Mouse (Mus musculus) liver, embryonic 14.5 days (tissue): ENCODE data around the gene Gm13199. TPM values are rescaled to one million over a fixed set of nuclear protein-coding genes. Genes with fewer than 3 reads are reported as not detected.

Experiments used
- ATAC-seq: fragments of 200-750 bp; cut with Nextera tagmentation; 2 replicates; pipeline ENCODE4 v1.8.0; 2017; ENCODE audit warnings: moderate number of reproducible peaks, mild to moderate bottlenecking, moderate library complexity; ENCODE audit not compliant: insufficient read depth
- DNase-seq, 3 experiments: peaks; one replicate each; pipeline ENCODE4 v3.0.0-alpha.2; 2012 to 2013; ENCODE audit warnings: low read depth in 3 of 3, low spot score in 3 of 3
- H3K27ac ChIP-seq: fragments of 300-500 bp; sonication (generic); 2 replicates; pipeline ENCODE4 v1.5.1; 2014; ENCODE audit warnings: moderate library complexity, mild to moderate bottlenecking, control low read depth, inconsistent platforms
- H3K27me3 ChIP-seq: fragments of 300-500 bp; sonication (generic); 2 replicates; pipeline ENCODE4 v1.6.1; 2014; ENCODE audit warnings: mild to moderate bottlenecking, low read length, moderate library complexity; ENCODE audit not compliant: control insufficient read depth, insufficient read depth
- H3K36me3 ChIP-seq: fragments of 300-500 bp; sonication (generic); replicated peaks from 2 replicates; pipeline ENCODE4 v1.6.1; 2014; ENCODE audit warnings: low read depth; ENCODE audit not compliant: control insufficient read depth, insufficient read depth
- H3K4me1 ChIP-seq, 2 experiments: fragments of 200-500 bp in 1 of 2; fragments of 300-500 bp in 1 of 2; sonication (generic) in 1 of 2; replicated peaks; 2 replicates each; pipeline ENCODE4 v1.6.1; 2012 to 2014; ENCODE audit warnings: antibody characterized with exemption in 1 of 2, inconsistent platforms in 1 of 2, low read length in 1 of 2; ENCODE audit not compliant: control insufficient read depth in 2 of 2, insufficient read depth in 2 of 2
- H3K4me2 ChIP-seq: fragments of 300-500 bp; sonication (generic); 2 replicates; pipeline ENCODE4 v1.6.1; 2014; ENCODE audit warnings: low read depth, mild to moderate bottlenecking, control low read depth, moderate library complexity
- H3K4me3 ChIP-seq, 2 experiments: fragments of 200-500 bp in 1 of 2; fragments of 300-500 bp in 1 of 2; sonication (generic) in 1 of 2; 2 replicates each; pipeline ENCODE4 v1.5.1; 2012 to 2014; ENCODE audit warnings: low read depth in 2 of 2, low read length in 2 of 2, mild to moderate bottlenecking in 2 of 2, control low read depth in 1 of 2, inconsistent platforms in 1 of 2, moderate library complexity in 1 of 2; ENCODE audit not compliant: insufficient read depth in 1 of 2
- H3K9ac ChIP-seq: fragments of 300-500 bp; sonication (generic); replicated peaks from 2 replicates; pipeline ENCODE4 v1.6.1; 2014; ENCODE audit warnings: mild to moderate bottlenecking, control low read depth, moderate library complexity
- H3K9me3 ChIP-seq: fragments of 300-500 bp; sonication (generic); 2 replicates; pipeline ENCODE4 v1.6.1; 2016; ENCODE audit warnings: low read length, mixed read lengths; ENCODE audit not compliant: control insufficient read depth
- CTCF ChIP-seq: IDR thresholded peaks from 2 replicates; pipeline ENCODE4 v1.5.1; 2016; ENCODE audit warnings: antibody characterized with exemption, low read depth, control low read depth
- EP300 ChIP-seq: IDR thresholded peaks from 2 replicates; pipeline ENCODE4 v1.6.1; 2016; ENCODE audit warnings: antibody characterized with exemption, low read depth
- WGBS: fragments of 180-500 bp; shearing (Covaris S2); extraction: QIAGEN DNeasy Blood & Tissue Kit; methylation state at CpG from one replicate; pipeline ENCODE4 v1.1.7; 2014; ENCODE audit not compliant: insufficient replicate concordance; 5-methylcytosine and 5-hydroxymethylcytosine counted together
- polyA plus RNA-seq, 2 experiments: library from polyadenylated mRNA; depleted of rRNA in 1 of 2; stranded (reverse) in 1 of 2; unstranded in 1 of 2; fragments of >200 nt; fragmentation: Nextera tagmentation in 1 of 2; extraction: Ambion mirVana in 1 of 2; gene quantifications; 2 replicates each; pipeline versions ENCODE4 v1.2.1 to v1.2.3; 2012 to 2014

The Gm13199 gene
- polyA plus RNA-seq (2012; rRNA removed) (0.45 and 0.79 TPM in 2 replicates), polyA plus RNA-seq (2014; fragmentation: Nextera tagmentation; extraction: Ambion mirVana) (0.58 and 0.59 TPM in 2 replicates)

- no peak within 1 kb of the TSS for H3K4me2 ChIP-seq
- DNase-seq (no peak), ATAC-seq (no peak)
- H3K9me3 ChIP-seq, result no peaks in the 10 kb centered on the region
- H3K27ac ChIP-seq, result no peak within 1 kb of the TSS
- no peak within 1 kb of the TSS for H3K4me3 ChIP-seq
- no peak for TF ChIP-seq EP300
- no peak for TF ChIP-seq CTCF
- H3K9ac ChIP-seq, result no peak within 1 kb of the TSS
- H3K36me3 ChIP-seq, result peaks cover 46% of the 10 kb centered on the region
- 88% methylated on average over 3 of the region's 3 CpGs for WGBS
- no peaks in the 10 kb centered on the region for H3K27me3 ChIP-seq
- H3K4me1 ChIP-seq, result no peaks in the 10 kb centered on the region
Measured at GRCm38 (mm10) chr2:5862834-5863233, at the start of gene Gm13199. TSS of gene Gm13199 (minus strand) at chr2:5862934.

- H3K9ac ChIP-seq, result no peak overlapping the region
- WGBS, result 73% methylated on average over 16 of the region's 16 CpGs
- no peak overlapping the region for H3K4me2 ChIP-seq
- H3K9me3 ChIP-seq, result no peaks in the 10 kb centered on the region
- no peak overlapping the region for H3K27ac ChIP-seq
- no peaks in the 10 kb centered on the region for H3K4me1 ChIP-seq
- H3K4me3 ChIP-seq, result no peak overlapping the region
- no peaks in the 10 kb centered on the region for H3K36me3 ChIP-seq
- no peak for TF ChIP-seq EP300
- no peak for TF ChIP-seq CTCF
- no peaks in the 10 kb centered on the region for H3K27me3 ChIP-seq
- no peak for ATAC-seq
- no peak for DNase-seq
Measured at GRCm38 (mm10) chr2:5911282-5911965, 48.7 kb upstream of the Gm13199 start.

DNA sequence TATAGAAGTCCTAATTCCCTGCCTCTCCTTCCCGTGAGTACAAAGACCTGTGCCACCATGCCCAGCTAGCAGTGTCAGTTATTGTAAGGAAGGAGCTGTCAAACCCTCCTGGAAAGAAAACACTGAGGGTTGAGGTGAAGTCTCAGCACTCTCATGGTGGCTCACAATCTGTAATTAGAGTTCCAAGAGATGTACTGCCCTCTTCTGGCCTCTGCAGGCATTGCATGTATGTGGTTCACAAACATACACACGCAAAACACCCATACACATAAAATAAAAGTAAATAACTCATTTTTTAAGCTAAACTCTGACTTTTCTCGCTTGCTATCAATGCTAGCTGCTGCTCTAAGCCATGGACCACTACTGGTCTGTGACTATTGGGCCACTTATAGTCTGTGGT, 43.9 kb upstream of the Gm13199 start:
- Histone ChIP-seq H3K4me1 (no peaks in the 10 kb centered on the region), H3K27me3 (no peaks in the 10 kb centered on the region), H3K36me3 (no peaks in the 10 kb centered on the region), H3K4me2 (no peak overlapping the region), H3K4me3 (no peak overlapping the region), H3K9me3 (no peaks in the 10 kb centered on the region), H3K27ac (no peak overlapping the region), H3K9ac (no peak overlapping the region)
- TF ChIP-seq CTCF (peak; percentile 86), EP300 (no peak)
- peak in 2 of 3 experiments; percentile 30 to 41 for DNase-seq
- ATAC-seq, result no peak
- 40% methylated on average over 3 of the region's 3 CpGs for WGBS

- H3K9ac ChIP-seq, result no peak overlapping the region
- no peaks in the 10 kb centered on the region for H3K9me3 ChIP-seq
- no peak for DNase-seq
- no peak overlapping the region for H3K4me2 ChIP-seq
- H3K36me3 ChIP-seq, result no peaks in the 10 kb centered on the region
- 54% methylated on average over 5 of the region's 5 CpGs for WGBS
- no peak overlapping the region for H3K4me3 ChIP-seq
- no peak for ATAC-seq
- no peak overlapping the region for H3K27ac ChIP-seq
- no peak for TF ChIP-seq EP300
- TF ChIP-seq CTCF, result no peak
- no peaks in the 10 kb centered on the region for H3K4me1 ChIP-seq
- H3K27me3 ChIP-seq, result no peaks in the 10 kb centered on the region
Measured at GRCm38 (mm10) chr2:5906092-5906491, 43.4 kb upstream of the Gm13199 start.

DNA sequence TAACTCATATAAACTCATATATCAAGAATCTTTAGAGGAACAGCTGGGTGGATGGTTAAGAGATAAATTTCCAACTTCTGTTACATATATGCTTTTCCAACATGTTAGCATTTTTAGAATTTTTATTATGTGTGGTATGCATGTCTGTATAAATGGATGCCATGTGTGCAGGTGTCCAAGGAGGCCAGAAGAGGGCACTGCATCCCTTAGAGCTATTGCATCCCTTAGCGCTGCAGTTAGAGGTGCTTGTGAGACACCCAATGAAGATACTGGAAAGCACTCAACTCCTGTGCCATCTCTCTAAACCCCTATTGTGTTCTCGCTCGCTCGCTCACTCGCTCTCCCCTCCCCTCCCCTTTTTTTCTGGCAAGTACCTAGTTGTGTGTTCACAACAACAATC, 37.4 kb upstream of the Gm13199 start:
- no peak overlapping the region for H3K27ac ChIP-seq
- H3K4me2 ChIP-seq, result no peak overlapping the region
- no peaks in the 10 kb centered on the region for H3K36me3 ChIP-seq
- H3K9me3 ChIP-seq, result no peaks in the 10 kb centered on the region
- H3K4me3 ChIP-seq, result no peak overlapping the region
- no peak for DNase-seq
- no peak for TF ChIP-seq EP300
- peak; percentile 71 for TF ChIP-seq CTCF
- no peaks in the 10 kb centered on the region; a peak in 1 of 4 replicates for H3K4me1 ChIP-seq
- no peak overlapping the region for H3K9ac ChIP-seq
- no peak for ATAC-seq
- 60% methylated on average over 5 of the region's 5 CpGs for WGBS
- H3K27me3 ChIP-seq, result no peaks in the 10 kb centered on the region
